Mouse (Mus musculus): ENCODE data around the gene Ryr3.

- TF ChIP-seq CTCF (IDR thresholded peaks at IDR 0.05; ENCODE audit: insufficient read depth, low read depth, low read length) = no peak
- no peak for TF ChIP-seq POLR2A (IDR thresholded peaks at IDR 0.05; ENCODE audit: insufficient read depth, low read depth, low read length)
Observed at GRCm38 (mm10) chr2:113058914-113059313, 158.0 kb downstream of the Ryr3 start.

Measured in olfactory bulb, adult 2 months (tissue).